Mouse (Mus musculus) testis, adult 2 months (tissue): ENCODE measurements around the gene Dtx4. TPM values are rescaled to one million over a fixed set of nuclear protein-coding genes. Genes with fewer than 3 reads are reported as not detected.

Experiments used
- H3K27ac ChIP-seq: fragments of 200-500 bp; 2 replicates; pipeline ENCODE4 v1.5.1; 2012; ENCODE audit warnings: low read depth, low read length; ENCODE audit not compliant: control insufficient read depth, insufficient read depth
- H3K27me3 ChIP-seq: fragments of 200-500 bp; 2 replicates; pipeline ENCODE4 v1.6.1; 2012; ENCODE audit warnings: mild to moderate bottlenecking, low read length, moderate library complexity; ENCODE audit not compliant: control insufficient read depth, insufficient read depth
- H3K36me3 ChIP-seq: fragments of 200-500 bp; 2 replicates; pipeline ENCODE4 v1.6.1; 2012; ENCODE audit warnings: mild to moderate bottlenecking, low read length; ENCODE audit not compliant: control insufficient read depth, insufficient read depth
- H3K4me1 ChIP-seq: fragments of 200-500 bp; 2 replicates; pipeline ENCODE4 v1.6.1; 2012; ENCODE audit warnings: low read length; ENCODE audit not compliant: control insufficient read depth, insufficient read depth
- H3K4me3 ChIP-seq: fragments of 200-500 bp; 2 replicates; pipeline ENCODE4 v1.5.1; 2012; ENCODE audit warnings: low read depth, mild to moderate bottlenecking, low read length, moderate library complexity, mixed read lengths; ENCODE audit not compliant: control insufficient read depth
- CTCF ChIP-seq: fragments of 200-500 bp; IDR thresholded peaks from 2 replicates; pipeline ENCODE4 v1.5.1; 2012; ENCODE audit warnings: low read depth, mild to moderate bottlenecking, inconsistent platforms, low read length, moderate library complexity; ENCODE audit not compliant: control insufficient read depth, insufficient read depth, insufficient replicate concordance
- POLR2A ChIP-seq: fragments of 200-500 bp; IDR thresholded peaks from 2 replicates; pipeline ENCODE4 v1.6.1; 2012; ENCODE audit warnings: low read depth, mild to moderate bottlenecking, inconsistent platforms, low read length, moderate library complexity; ENCODE audit not compliant: control insufficient read depth
- polyA plus RNA-seq: library from polyadenylated mRNA; depleted of rRNA; stranded (reverse); fragments of >200 nt; gene quantifications from 2 replicates; pipeline ENCODE4 v1.2.3, GENCODE M21; 2012

The Dtx4 gene
- polyA plus RNA-seq, 1 experiment, result 6.0 TPM

DNA sequence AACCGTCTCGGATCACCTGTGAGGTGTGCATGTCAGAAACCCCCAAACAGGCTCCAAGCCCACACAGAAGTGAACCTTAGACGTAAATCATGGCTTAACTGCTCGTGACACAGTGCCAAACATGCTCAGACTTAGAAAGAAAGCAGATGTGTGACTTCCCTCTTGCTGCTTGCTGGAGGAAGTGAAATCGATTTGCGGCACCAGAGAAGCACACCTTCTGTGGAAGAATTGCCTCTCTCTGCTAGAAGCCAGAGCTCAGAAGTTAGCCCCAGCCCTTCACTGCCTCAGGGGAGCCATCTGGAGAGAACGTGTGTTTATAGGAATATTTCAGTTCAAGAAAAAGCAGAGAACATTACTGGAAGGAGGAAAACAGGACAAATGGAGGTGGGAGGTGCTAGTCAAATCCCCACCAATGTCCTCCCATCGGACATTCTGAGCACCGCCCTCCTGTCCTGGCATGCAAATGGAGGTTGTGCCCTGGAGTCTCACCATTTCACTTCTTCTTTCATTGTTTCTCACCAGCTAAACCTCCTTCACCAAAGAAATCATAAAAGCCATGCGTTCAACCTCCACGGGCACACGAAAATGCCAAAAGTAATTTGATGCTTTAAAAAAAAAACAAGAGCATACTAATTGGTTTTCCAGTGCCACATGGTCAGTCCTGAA, 43.7 kb downstream of the Dtx4 start:
- H3K27me3 ChIP-seq, result no peaks in the 10 kb centered on the region
- H3K4me3 ChIP-seq, result no peak overlapping the region

DNA sequence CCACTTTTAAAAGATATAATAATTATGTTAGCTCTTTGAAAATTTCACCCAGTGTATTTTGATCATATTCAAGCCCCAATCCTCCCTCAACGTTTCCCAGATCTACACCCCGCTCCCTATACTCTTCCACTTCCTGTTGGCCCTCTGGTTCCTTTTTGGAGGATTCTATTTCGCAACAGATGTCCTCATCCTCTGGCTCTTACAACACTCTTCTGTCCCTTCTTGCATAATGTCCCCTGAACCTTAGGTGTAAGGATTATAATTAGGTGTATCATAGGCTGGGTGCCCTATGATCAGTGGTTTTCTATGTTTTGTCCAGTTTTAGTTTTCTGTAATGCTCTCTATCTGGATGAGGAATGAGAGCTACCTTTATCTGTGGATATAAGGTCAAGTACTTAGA, 56.2 kb downstream of the Dtx4 start:
- no peak overlapping the region for H3K4me3 ChIP-seq
- no peaks in the 10 kb centered on the region for H3K4me1 ChIP-seq
- H3K27me3 ChIP-seq, result no peaks in the 10 kb centered on the region
- H3K27ac ChIP-seq, result no peak overlapping the region
- H3K36me3 ChIP-seq, result no peaks in the 10 kb centered on the region
- TF ChIP-seq CTCF, result no peak
- no peak for TF ChIP-seq POLR2A

More for the DNA sequence above, 43.7 kb downstream of the Dtx4 start:
- Histone ChIP-seq H3K4me1 (no peaks in the 10 kb centered on the region), H3K27ac (no peak overlapping the region), H3K36me3 (no peaks in the 10 kb centered on the region)
- TF ChIP-seq POLR2A, result no peak
- TF ChIP-seq CTCF, result no peak

DNA sequence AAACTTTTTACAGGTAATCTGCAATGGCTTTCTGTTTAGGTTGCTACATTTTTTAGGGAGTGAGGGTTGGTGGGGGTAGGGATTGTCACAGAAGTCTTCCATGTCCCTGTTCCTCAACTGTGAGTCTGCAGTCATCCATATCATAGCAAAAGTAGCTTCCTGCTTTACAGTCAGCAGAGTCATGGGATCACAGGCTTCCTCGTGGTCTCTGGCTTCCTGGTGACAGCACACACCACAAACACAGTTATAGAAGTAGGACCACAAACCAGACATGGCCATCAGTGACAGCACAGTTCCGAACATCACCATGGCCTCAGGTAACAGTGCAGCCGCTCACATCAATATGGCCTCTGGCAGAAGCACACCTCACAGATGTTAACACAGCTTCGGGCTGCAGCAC, 58.7 kb downstream of the Dtx4 start:
- no peak overlapping the region for H3K4me3 ChIP-seq
- no peaks in the 10 kb centered on the region for H3K4me1 ChIP-seq
- H3K36me3 ChIP-seq, result no peaks in the 10 kb centered on the region
- H3K27me3 ChIP-seq, result no peaks in the 10 kb centered on the region
- TF ChIP-seq POLR2A (no peak), CTCF (no peak)
- H3K27ac ChIP-seq, result peak overlapping the region; percentile 10; the same call in 1 of the 2 replicates

DNA sequence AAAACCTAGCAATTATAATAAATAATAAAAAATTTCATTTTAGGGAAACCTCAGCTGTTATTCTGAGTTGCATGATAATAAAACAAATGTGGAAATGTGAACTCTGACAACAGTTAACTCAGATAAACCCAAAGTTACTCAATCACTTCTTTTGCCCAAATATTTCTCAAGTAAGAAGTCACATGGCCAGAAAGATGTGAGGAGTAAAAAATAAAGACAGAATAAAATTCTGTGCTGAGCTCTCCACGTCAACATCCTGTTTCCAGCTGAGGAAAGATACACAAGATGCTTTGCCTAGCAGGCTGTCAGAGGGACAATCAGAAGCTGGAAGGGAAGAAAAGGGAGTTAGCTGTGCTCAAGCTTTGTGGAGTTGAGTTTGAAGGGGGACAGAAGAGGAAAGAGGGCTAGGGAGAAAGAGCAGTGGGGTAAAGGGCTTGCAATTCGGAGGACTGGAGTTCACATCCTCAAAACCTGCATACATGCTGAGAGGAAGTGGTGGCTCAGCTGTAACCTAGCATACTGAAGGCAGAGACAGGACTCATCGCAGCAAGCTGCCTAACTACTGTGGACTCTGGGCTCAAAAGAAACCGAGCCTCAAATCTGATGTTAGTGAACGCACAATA, 61.0 kb downstream of the Dtx4 start:
- TF ChIP-seq POLR2A (no peak), CTCF (no peak)
- no peaks in the 10 kb centered on the region for H3K4me1 ChIP-seq
- H3K27me3 ChIP-seq, result no peaks in the 10 kb centered on the region
- no peak overlapping the region for H3K27ac ChIP-seq
- H3K4me3 ChIP-seq, result no peak overlapping the region
- no peaks in the 10 kb centered on the region for H3K36me3 ChIP-seq

DNA sequence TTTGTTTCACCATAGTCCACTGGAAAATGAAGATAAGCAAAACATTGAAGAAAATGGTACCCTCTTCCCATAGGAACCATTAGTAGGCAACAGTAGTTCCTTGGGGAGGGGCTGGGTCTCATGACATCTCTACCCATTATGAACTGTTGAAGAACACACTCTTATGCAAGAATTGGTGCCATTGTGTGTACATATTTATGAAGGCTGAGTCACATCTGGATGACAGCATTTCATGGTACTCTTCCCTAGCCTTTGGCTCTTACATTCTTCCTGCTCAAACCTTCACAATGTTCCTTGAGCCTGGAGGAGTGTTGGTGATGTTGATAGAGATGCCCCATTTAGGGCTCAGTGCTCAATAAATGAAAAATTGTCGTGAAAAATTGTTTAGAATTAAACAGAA, 61.7 kb downstream of the Dtx4 start:
- Histone ChIP-seq H3K4me1 (no peaks in the 10 kb centered on the region), H3K36me3 (no peaks in the 10 kb centered on the region), H3K27me3 (no peaks in the 10 kb centered on the region), H3K27ac (no peak overlapping the region), H3K4me3 (no peak overlapping the region)
- TF ChIP-seq CTCF (no peak), POLR2A (no peak)

DNA sequence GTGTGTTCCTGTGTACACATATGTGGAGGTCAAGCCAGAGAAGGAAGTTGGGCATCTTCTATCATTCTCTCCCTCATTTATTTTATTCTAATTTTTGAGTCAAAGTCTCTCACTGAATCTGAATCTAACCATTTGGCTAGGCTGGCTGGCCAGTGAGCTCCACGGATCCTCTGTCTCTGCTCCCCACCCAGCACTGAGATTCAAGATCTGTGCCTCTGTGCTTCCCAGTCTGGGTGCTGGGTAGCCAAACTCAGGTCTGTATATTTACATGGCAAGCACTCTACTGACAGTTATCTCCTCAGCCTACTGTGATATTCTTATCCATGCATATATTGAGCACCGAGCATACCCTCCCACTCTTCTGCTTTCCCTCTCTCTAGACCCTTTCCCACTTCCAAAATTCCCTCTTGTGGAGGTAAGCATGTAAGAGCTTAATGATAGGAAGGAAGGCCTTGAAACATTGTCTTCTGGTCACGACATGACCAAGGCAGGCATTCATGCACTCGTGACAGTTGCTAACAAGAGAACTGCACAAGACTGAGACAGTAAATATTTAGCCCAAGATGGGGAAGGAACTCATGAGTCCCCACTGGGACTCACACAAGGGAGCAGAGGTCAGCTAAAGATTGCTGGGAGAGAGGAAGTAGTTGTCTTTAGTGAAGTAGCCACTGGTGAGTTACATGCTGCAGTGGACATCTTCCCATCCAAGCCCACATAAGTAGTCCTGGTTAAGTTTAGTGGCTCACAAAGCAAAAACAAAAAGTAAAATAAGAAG, 65.3 kb downstream of the Dtx4 start:
- Histone ChIP-seq H3K27me3 (no peaks in the 10 kb centered on the region), H3K27ac (no peak overlapping the region), H3K4me3 (no peak overlapping the region), H3K4me1 (no peaks in the 10 kb centered on the region), H3K36me3 (no peaks in the 10 kb centered on the region)
- TF ChIP-seq CTCF (no peak), POLR2A (no peak)

DNA sequence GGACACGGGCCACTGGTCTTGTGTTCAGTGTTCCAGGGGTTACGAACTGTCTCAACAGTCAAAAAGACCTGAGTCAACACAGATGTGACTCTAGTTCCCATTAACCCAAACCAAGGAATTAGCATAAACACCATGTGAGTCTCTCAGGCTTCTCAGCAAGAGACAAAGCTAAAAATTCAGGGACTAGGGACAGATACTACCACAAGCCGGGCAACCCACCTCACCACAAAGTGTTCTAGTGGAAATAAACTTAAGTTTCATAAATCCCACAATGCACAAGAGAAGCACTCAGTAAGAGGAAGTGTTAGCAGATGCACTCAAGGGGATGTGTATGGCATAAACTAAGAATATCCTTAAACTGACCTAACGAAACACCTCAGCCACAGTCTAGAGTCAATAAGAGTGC, 66.2 kb downstream of the Dtx4 start:
- no peaks in the 10 kb centered on the region for H3K4me1 ChIP-seq
- H3K36me3 ChIP-seq, result no peaks in the 10 kb centered on the region
- no peak overlapping the region for H3K4me3 ChIP-seq
- TF ChIP-seq POLR2A, result no peak
- no peak for TF ChIP-seq CTCF
- no peaks in the 10 kb centered on the region for H3K27me3 ChIP-seq
- no peak overlapping the region for H3K27ac ChIP-seq
